Mouse (Mus musculus): ENCODE results near the gene Gm8020. TPM values are rescaled to one million over a fixed set of nuclear protein-coding genes. Genes with fewer than 3 reads are reported as not detected.
"Not testable (repeated sequence)": the region's sequence is repeated elsewhere in the genome, so short reads cannot be mapped to it uniquely, and the experiment has no call there.

Gene Gm8020
- polyA plus RNA-seq (2016; fragmentation: Nextera tagmentation; extraction: Ambion mirVana), result not detected in 2 replicates

- 80% methylated on average over 2 of the region's 3 CpGs for WGBS
- H3K4me2 ChIP-seq (replicated peaks); H3K9me3 ChIP-seq (replicated peaks); H3K9ac ChIP-seq; H3K4me1 ChIP-seq; H3K27ac ChIP-seq; H3K4me3 ChIP-seq; H3K36me3 ChIP-seq; H3K27me3 ChIP-seq; ATAC-seq (ENCODE audit: low FRiP score): not testable (repeated sequence)
Observed at GRCm38 (mm10) chr14:42502249-42502648, at the start of gene Gm8020. TSS of gene Gm8020 (minus strand) at chr14:42502349.

DNA sequence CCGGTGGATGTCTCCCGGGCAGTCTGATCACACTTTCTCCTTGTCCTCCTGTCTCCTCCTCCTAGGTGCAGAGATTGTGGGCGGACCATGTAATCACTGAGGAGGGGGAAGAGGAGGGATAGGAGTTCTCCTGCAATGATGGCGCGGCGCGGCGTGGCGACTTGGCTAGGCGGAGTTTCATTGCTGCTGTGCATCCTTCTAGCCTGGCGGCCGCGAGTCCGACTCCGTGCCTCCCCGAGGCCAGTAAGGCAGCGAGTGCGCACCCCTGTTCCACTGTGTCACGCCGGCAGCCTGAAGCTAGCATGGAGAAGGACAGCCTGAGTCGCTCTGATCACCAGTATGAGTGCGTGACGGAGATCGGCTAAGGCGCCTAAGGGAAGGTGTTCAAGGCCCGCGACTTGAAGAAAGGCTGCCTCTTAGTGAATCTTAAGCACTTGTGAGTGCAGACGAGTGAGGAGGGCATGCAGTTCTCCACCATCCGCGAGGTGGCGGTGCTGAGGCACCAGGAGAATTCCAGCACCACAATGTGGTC, 41.1 kb upstream of the Gm8020 start:
- H3K4me2 ChIP-seq (replicated peaks); H3K27ac ChIP-seq; H3K9ac ChIP-seq; H3K9me3 ChIP-seq (replicated peaks); H3K4me3 ChIP-seq; H3K4me1 ChIP-seq; H3K36me3 ChIP-seq; H3K27me3 ChIP-seq: not testable (repeated sequence)
- 12% methylated on average over 27 of the region's 31 CpGs for WGBS
- ATAC-seq (ENCODE audit: low FRiP score), result peak; percentile 38; the same call in 1 of the 2 replicates

- H3K36me3 ChIP-seq; H3K4me2 ChIP-seq (replicated peaks); H3K9me3 ChIP-seq (replicated peaks); H3K4me3 ChIP-seq; H3K4me1 ChIP-seq; H3K27me3 ChIP-seq; H3K27ac ChIP-seq; H3K9ac ChIP-seq: not testable (repeated sequence)
- ATAC-seq (ENCODE audit: low FRiP score), result peak; percentile 60; the same call in 1 of the 2 replicates
- WGBS, result 20% methylated on average over 18 of the region's 29 CpGs
Observed at GRCm38 (mm10) chr14:42542316-42543169, 40.4 kb upstream of the Gm8020 start.

GRCm38 (mm10) chr14:42524182-42524581, 22.0 kb upstream of the Gm8020 start, which contains the start of gene Gm8024:
TSS of gene Gm8024 (minus strand) at chr14:42524282.
- H3K27me3 ChIP-seq; ATAC-seq (ENCODE audit: low FRiP score); H3K9me3 ChIP-seq (replicated peaks); H3K27ac ChIP-seq; H3K4me2 ChIP-seq (replicated peaks); H3K4me1 ChIP-seq; H3K9ac ChIP-seq; H3K36me3 ChIP-seq; H3K4me3 ChIP-seq: not testable (repeated sequence)
- 97% methylated on average over 1 of the region's 3 CpGs for WGBS

- WGBS, result 66% methylated on average over 2 of the region's 2 CpGs
- not testable (repeated sequence) for H3K4me2 ChIP-seq (replicated peaks); H3K9ac ChIP-seq; H3K4me1 ChIP-seq; H3K9me3 ChIP-seq (replicated peaks); H3K27me3 ChIP-seq; ATAC-seq (ENCODE audit: low FRiP score); H3K4me3 ChIP-seq; H3K36me3 ChIP-seq; H3K27ac ChIP-seq
Observed at GRCm38 (mm10) chr14:42463581-42463980, 38.6 kb downstream of the Gm8020 start, which contains the start of gene Gm8011. TSS of gene Gm8011 (plus strand) at chr14:42463881.

Other genes with a start within 250 kb of the Gm8020 start
- gene Gm17026, start 242.3 kb downstream of the Gm8020 start, polyA plus RNA-seq (2016; fragmentation: Nextera tagmentation; extraction: Ambion mirVana), result not detected in 2 replicates
- not detected in 2 replicates for gene Gm9611, start 205.0 kb downstream of the Gm8020 start, polyA plus RNA-seq (2016; fragmentation: Nextera tagmentation; extraction: Ambion mirVana)
- not detected in 2 replicates for gene Gm7995, start 192.1 kb downstream of the Gm8020 start, polyA plus RNA-seq (2016; fragmentation: Nextera tagmentation; extraction: Ambion mirVana)
- gene Gm8005, start 62.7 kb downstream of the Gm8020 start, polyA plus RNA-seq (2016; fragmentation: Nextera tagmentation; extraction: Ambion mirVana), result not detected in 2 replicates
- not detected in 2 replicates for gene Gm8011, start 38.5 kb downstream of the Gm8020 start, polyA plus RNA-seq (2016; fragmentation: Nextera tagmentation; extraction: Ambion mirVana)
- not detected in 2 replicates for gene Gm8024, start 21.9 kb upstream of the Gm8020 start, polyA plus RNA-seq (2016; fragmentation: Nextera tagmentation; extraction: Ambion mirVana)
- gene Gm17124, start 97.5 kb upstream of the Gm8020 start, polyA plus RNA-seq (2016; fragmentation: Nextera tagmentation; extraction: Ambion mirVana), result not detected in 2 replicates
- gene Gm3633, start 139.6 kb upstream of the Gm8020 start, polyA plus RNA-seq (2016; fragmentation: Nextera tagmentation; extraction: Ambion mirVana), result not detected in 2 replicates
- gene Gm10378, start 153.6 kb upstream of the Gm8020 start, polyA plus RNA-seq (2016; fragmentation: Nextera tagmentation; extraction: Ambion mirVana), result not detected in 2 replicates